Mouse (Mus musculus) spleen, adult 2 months (tissue): Measurements from ENCODE around the gene Rin3.

Experiments
- CTCF ChIP-seq: fragments of 200-500 bp; IDR thresholded peaks from 2 replicates; pipeline ENCODE4 v1.5.1; 2011; ENCODE audit warnings: mild to moderate bottlenecking, inconsistent platforms; ENCODE audit not compliant: insufficient read depth, insufficient read length, insufficient replicate concordance; ENCODE audit errors: extremely low read depth
- POLR2A ChIP-seq: fragments of 200-500 bp; IDR thresholded peaks from 2 replicates; pipeline ENCODE4 v1.6.1; 2011; ENCODE audit warnings: low read depth, low read length, inconsistent platforms

DNA sequence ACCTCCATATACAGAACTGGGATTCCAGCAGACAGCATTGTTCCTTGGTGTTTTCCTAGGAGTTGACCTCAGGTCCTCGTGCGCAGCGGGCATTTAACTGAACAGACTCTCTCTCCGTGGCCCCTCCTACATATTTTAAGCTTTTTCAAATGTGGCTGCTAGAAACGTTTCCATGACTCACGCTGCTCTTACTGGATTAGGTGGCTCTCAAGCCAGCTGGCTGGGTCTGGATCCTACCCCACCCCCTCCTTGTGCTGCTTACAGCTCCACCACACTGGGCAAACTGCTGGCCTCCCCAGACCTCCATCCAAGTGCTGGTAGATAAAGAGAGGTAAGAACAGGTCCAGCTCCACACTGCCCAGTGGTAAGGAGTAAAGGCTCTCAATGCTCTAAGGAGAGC is 139.2 kb downstream of the Rin3 start:
- TF ChIP-seq CTCF (no peak), POLR2A (no peak)
